Mouse (Mus musculus) neural tube, embryonic 15.5 days (tissue): ENCODE measurements around the gene Psmd1. TPM values are rescaled to one million over a fixed set of nuclear protein-coding genes. Genes with fewer than 3 reads are reported as not detected.

Experiments used
- ATAC-seq: fragments of 200-750 bp; cut with Nextera tagmentation; 2 replicates; pipeline ENCODE4 v1.8.0; 2017; ENCODE audit warnings: mild to moderate bottlenecking, moderate TSS enrichment, moderate library complexity; ENCODE audit not compliant: low FRiP score
- H3K27ac ChIP-seq: fragments of 300-500 bp; sonication (generic); replicated peaks from 2 replicates; pipeline ENCODE4 v1.5.1; 2015; ENCODE audit warnings: mild to moderate bottlenecking, inconsistent platforms
- H3K27me3 ChIP-seq: fragments of 300-500 bp; sonication (generic); replicated peaks from 2 replicates; pipeline ENCODE4 v1.6.1; 2015; ENCODE audit warnings: inconsistent platforms
- H3K36me3 ChIP-seq: fragments of 300-500 bp; sonication (generic); 2 replicates; pipeline ENCODE4 v1.6.1; 2015; ENCODE audit warnings: inconsistent platforms
- H3K4me1 ChIP-seq: fragments of 300-500 bp; sonication (generic); 2 replicates; pipeline ENCODE4 v1.6.1; 2015; ENCODE audit warnings: inconsistent platforms
- H3K4me2 ChIP-seq: fragments of 300-500 bp; sonication (generic); 2 replicates; pipeline ENCODE4 v1.6.1; 2015; ENCODE audit warnings: inconsistent platforms, mild to moderate bottlenecking, moderate library complexity
- H3K4me3 ChIP-seq: fragments of 300-500 bp; sonication (generic); replicated peaks from 2 replicates; pipeline ENCODE4 v1.5.1; 2015; ENCODE audit warnings: mild to moderate bottlenecking, inconsistent platforms
- H3K9ac ChIP-seq: fragments of 300-500 bp; sonication (generic); replicated peaks from 2 replicates; pipeline ENCODE4 v1.6.1; 2015; ENCODE audit warnings: mild to moderate bottlenecking, inconsistent platforms
- H3K9me3 ChIP-seq: fragments of 300-500 bp; sonication (generic); replicated peaks from 2 replicates; pipeline ENCODE4 v1.6.1; 2016; ENCODE audit warnings: inconsistent platforms
- WGBS: fragments of 180-500 bp; shearing (Covaris S2); methylation state at CpG from one replicate; pipeline ENCODE4 v1.1.7; 2015; ENCODE audit warnings: mixed read lengths; 5-methylcytosine and 5-hydroxymethylcytosine counted together
- polyA plus RNA-seq: library from polyadenylated mRNA; unstranded; fragments of >200 nt; fragmentation: Nextera tagmentation; extraction: Ambion mirVana; gene quantifications from 2 replicates; pipeline ENCODE4 v1.2.1, GENCODE M21; 2015

The Psmd1 gene
- polyA plus RNA-seq, 1 experiment from 2014 or later: 180 TPM

- H3K9ac ChIP-seq: no peak overlapping the region
- no peak overlapping the region for H3K27ac ChIP-seq
- ATAC-seq: no peak
- no peak overlapping the region for H3K4me2 ChIP-seq
- no peaks in the 10 kb centered on the region for H3K9me3 ChIP-seq
- no peak overlapping the region for H3K4me3 ChIP-seq
- no peaks in the 10 kb centered on the region for H3K4me1 ChIP-seq
- no peaks in the 10 kb centered on the region for H3K27me3 ChIP-seq
- WGBS: 82% methylated on average over 5 of the region's 5 CpGs
- H3K36me3 ChIP-seq: 0 out of 2 replicates have a peak, but pooled peaks cover 5% of the 10 kb centered on the region
Observed at GRCm38 (mm10) chr1:86147557-86147956, 83.4 kb downstream of the Psmd1 start.

GRCm38 (mm10) chr1:86148161-86148560, 84.0 kb downstream of the Psmd1 start:
- H3K4me1 ChIP-seq: no peaks in the 10 kb centered on the region
- no peak overlapping the region for H3K4me3 ChIP-seq
- ATAC-seq: no peak
- no peak overlapping the region for H3K4me2 ChIP-seq
- H3K9ac ChIP-seq: no peak overlapping the region
- H3K27ac ChIP-seq: no peak overlapping the region
- H3K36me3 ChIP-seq: no peaks in the 10 kb centered on the region
- no peaks in the 10 kb centered on the region for H3K9me3 ChIP-seq
- H3K27me3 ChIP-seq: no peaks in the 10 kb centered on the region
- WGBS: 76% methylated on average over 9 of the region's 9 CpGs

- 83% methylated on average over 6 of the region's 6 CpGs for WGBS
- Histone ChIP-seq H3K4me1 (peaks cover 16% of the 10 kb centered on the region), H3K27ac (no peak overlapping the region), H3K36me3 (no peaks in the 10 kb centered on the region), H3K27me3 (no peaks in the 10 kb centered on the region), H3K9me3 (no peaks in the 10 kb centered on the region), H3K4me2 (no peak overlapping the region), H3K9ac (no peak overlapping the region), H3K4me3 (no peak overlapping the region)
- no peak for ATAC-seq
Observed at GRCm38 (mm10) chr1:86150929-86151328, 86.7 kb downstream of the Psmd1 start.

GRCm38 (mm10) chr1:86151376-86151775, 87.2 kb downstream of the Psmd1 start:
- H3K9ac ChIP-seq: no peak overlapping the region
- ATAC-seq: no peak
- no peak overlapping the region for H3K4me2 ChIP-seq
- no peaks in the 10 kb centered on the region for H3K36me3 ChIP-seq
- H3K4me3 ChIP-seq: no peak overlapping the region
- 90% methylated on average over 7 of the region's 7 CpGs for WGBS
- no peak overlapping the region for H3K27ac ChIP-seq
- peaks cover 20% of the 10 kb centered on the region for H3K4me1 ChIP-seq
- no peaks in the 10 kb centered on the region for H3K9me3 ChIP-seq
- no peaks in the 10 kb centered on the region for H3K27me3 ChIP-seq

- Histone ChIP-seq H3K27ac (no peak overlapping the region), H3K36me3 (peaks cover under 1% of the 10 kb centered on the region; the same call in 1 of the 2 replicates), H3K4me1 (peaks cover 22% of the 10 kb centered on the region), H3K9me3 (no peaks in the 10 kb centered on the region), H3K27me3 (no peaks in the 10 kb centered on the region), H3K4me3 (no peak overlapping the region), H3K4me2 (no peak overlapping the region), H3K9ac (no peak overlapping the region)
- ATAC-seq: no peak
- WGBS: 89% methylated on average over 1 of the region's 1 CpGs
Observed at GRCm38 (mm10) chr1:86152618-86153017, 88.4 kb downstream of the Psmd1 start.

DNA sequence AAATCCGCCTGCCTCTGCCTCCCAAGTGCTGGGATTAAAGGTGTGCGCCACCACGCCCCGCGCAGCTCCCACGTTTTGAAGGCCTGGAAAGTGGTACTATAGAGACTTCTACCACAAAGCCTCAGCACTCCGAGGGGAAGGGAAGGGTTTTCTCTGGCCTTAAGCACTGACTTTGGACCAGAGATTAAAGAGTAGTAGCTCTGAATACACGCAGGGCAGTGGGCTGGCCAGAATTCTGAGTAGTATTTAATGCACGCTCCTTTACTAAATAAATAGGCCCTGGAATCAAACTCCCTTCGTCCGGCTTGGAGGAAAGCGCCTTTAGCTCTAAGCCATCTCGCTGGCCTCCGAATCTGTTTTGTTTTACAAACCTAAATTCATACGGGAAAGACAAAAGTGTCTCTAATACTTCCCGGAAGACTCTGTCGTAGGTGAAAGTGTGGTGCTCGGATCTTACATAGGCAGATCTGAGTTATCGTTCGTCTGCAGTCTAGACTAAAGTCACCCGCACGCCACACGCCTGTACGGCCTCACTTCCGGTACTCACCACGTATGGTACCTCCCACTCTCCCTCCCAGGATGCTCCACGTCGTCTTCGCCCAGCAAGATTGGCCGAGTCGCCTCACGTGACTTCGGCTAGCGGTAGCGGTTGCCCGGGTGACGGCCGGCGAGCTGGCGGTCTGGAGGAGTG, 90.1 kb downstream of the Psmd1 start, which contains the start of gene Armc9:
Gene Armc9 (plus strand): TSS at position 648 of the 691 bp plus-strand sequence.
- H3K27me3 ChIP-seq: no peaks in the 10 kb centered on the region
- WGBS: 3% methylated on average over 40 of the region's 40 CpGs
- peaks cover 8% of the 10 kb centered on the region for H3K36me3 ChIP-seq
- H3K9me3 ChIP-seq: no peaks in the 10 kb centered on the region
- H3K4me3 ChIP-seq: peak within 1 kb of the TSS; percentile 94
- peak within 1 kb of the TSS; percentile 85 for H3K9ac ChIP-seq
- peak; percentile 100 for ATAC-seq
- H3K27ac ChIP-seq: peak within 1 kb of the TSS; percentile 85
- H3K4me2 ChIP-seq: peak within 1 kb of the TSS; percentile 80
- peaks cover 22% of the 10 kb centered on the region for H3K4me1 ChIP-seq

DNA sequence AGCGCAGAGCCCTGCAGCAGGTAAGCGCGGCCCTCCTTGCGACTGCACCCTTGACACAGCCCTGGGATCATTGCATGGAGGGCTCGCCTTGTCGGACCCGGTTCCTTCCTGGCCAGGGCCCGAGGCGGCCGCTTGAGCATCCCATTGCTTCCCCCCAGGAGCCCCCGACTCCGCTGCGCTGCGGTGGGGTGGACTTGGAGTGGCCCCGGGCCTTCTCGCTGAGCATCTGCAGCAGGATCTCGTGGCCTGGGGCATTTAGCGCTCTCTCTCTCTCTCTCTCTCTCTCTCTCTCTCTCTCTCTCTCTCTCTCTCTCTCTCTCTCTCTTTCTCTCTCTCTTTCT, 90.6 kb downstream of the Psmd1 start:
- Histone ChIP-seq H3K4me1 (peaks cover 22% of the 10 kb centered on the region), H3K4me2 (peak overlapping the region; percentile 80), H3K36me3 (peaks cover 8% of the 10 kb centered on the region), H3K9ac (peak overlapping the region; percentile 85), H3K4me3 (peak overlapping the region; percentile 94), H3K27me3 (no peaks in the 10 kb centered on the region), H3K27ac (peak overlapping the region; percentile 69), H3K9me3 (no peaks in the 10 kb centered on the region)
- ATAC-seq: no peak; the same call in 1 of the 2 replicates
- WGBS: 0% methylated on average over 17 of the region's 18 CpGs

- Histone ChIP-seq H3K9me3 (no peaks in the 10 kb centered on the region), H3K4me1 (peaks cover 22% of the 10 kb centered on the region), H3K9ac (peak overlapping the region; percentile 85; the same call in 1 of the 2 replicates), H3K36me3 (peaks cover 20% of the 10 kb centered on the region), H3K4me3 (no peak overlapping the region), H3K4me2 (no peak overlapping the region; the same call in 1 of the 2 replicates), H3K27me3 (no peaks in the 10 kb centered on the region), H3K27ac (no peak overlapping the region)
- 83% methylated on average over 3 of the region's 3 CpGs for WGBS
- ATAC-seq: no peak
Observed at GRCm38 (mm10) chr1:86156075-86156474, 91.9 kb downstream of the Psmd1 start.

DNA sequence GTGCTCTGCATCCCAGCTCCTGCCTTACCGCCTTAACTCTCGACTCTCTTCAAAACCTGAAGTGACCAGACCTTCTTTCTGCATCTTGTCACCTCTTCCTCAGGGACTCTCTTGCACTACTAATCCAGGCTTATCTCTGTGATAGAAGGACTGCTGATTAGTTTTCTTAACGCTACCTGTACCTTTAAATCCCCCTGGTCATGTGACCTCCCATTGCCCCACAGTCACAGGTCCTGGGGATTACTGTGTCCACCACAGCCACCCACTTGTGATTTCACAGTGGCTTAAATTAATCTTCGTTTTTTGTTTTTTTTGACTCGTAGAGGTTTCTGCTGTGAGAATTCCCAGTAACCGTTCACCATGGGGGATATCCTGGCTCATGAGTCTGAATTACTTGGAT, 92.4 kb downstream of the Psmd1 start:
- WGBS: 95% methylated on average over 6 of the region's 6 CpGs

GRCm38 (mm10) chr1:86160059-86160458, 95.9 kb downstream of the Psmd1 start:
- Histone ChIP-seq H3K4me2 (no peak overlapping the region), H3K4me3 (no peak overlapping the region), H3K27ac (no peak overlapping the region), H3K27me3 (no peaks in the 10 kb centered on the region), H3K9ac (no peak overlapping the region), H3K9me3 (no peaks in the 10 kb centered on the region), H3K4me1 (peaks cover 15% of the 10 kb centered on the region), H3K36me3 (peaks cover 54% of the 10 kb centered on the region)
- WGBS: 97% methylated on average over 6 of the region's 6 CpGs
- ATAC-seq: no peak

More for the DNA sequence above, 92.4 kb downstream of the Psmd1 start:
- peaks cover 25% of the 10 kb centered on the region for H3K36me3 ChIP-seq
- no peak overlapping the region for H3K4me2 ChIP-seq
- H3K4me3 ChIP-seq: no peak overlapping the region
- H3K27ac ChIP-seq: no peak overlapping the region
- no peaks in the 10 kb centered on the region for H3K9me3 ChIP-seq
- no peak for ATAC-seq
- H3K4me1 ChIP-seq: peaks cover 22% of the 10 kb centered on the region
- H3K9ac ChIP-seq: no peak overlapping the region
- no peaks in the 10 kb centered on the region for H3K27me3 ChIP-seq

DNA sequence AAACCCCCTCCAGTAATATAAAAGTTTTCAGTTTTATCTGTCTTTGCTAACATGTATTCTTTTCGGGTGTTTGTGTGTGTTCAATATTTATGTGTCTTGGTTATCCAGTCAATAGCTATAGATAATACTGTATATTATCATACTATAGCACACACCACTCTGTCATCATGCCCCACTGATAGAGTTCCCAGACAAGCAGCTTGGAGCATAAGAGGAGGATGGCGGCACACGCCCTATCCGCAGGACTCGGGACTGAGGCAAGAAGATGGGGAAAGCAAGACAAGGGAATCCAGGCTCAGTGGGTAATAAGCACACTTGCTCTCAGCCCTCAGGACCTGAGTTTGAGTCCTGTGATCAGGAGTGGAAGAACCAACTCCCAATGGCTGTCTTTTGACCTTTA, 96.3 kb downstream of the Psmd1 start:
- Histone ChIP-seq H3K4me2 (no peak overlapping the region), H3K9ac (no peak overlapping the region), H3K27me3 (no peaks in the 10 kb centered on the region), H3K4me3 (no peak overlapping the region), H3K4me1 (peaks cover 10% of the 10 kb centered on the region), H3K27ac (no peak overlapping the region), H3K9me3 (no peaks in the 10 kb centered on the region), H3K36me3 (peaks cover 58% of the 10 kb centered on the region)
- no peak for ATAC-seq
- WGBS: 98% methylated on average over 5 of the region's 5 CpGs

DNA sequence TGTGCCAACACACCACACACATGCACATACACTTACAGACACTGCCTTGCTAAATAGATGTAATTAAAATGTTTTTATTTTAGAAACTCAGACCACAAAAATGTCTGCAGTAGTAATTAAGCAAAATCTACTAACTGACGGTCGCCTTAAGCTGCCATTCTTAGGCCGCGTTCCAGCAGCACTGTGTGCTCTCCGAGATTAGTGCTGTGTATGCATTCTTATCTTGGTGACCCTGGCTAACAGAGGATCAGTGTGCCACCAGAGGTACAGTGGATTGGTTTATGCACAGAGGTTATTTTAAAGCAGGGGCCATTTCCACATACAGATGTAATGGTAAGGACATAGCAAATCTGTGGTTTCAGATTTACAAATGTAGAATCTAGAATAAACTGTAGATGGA, 96.9 kb downstream of the Psmd1 start:
- H3K4me1 ChIP-seq: peaks cover 5% of the 10 kb centered on the region
- no peak for ATAC-seq
- no peak overlapping the region for H3K27ac ChIP-seq
- H3K36me3 ChIP-seq: peaks cover 63% of the 10 kb centered on the region
- no peaks in the 10 kb centered on the region for H3K27me3 ChIP-seq
- H3K9ac ChIP-seq: no peak overlapping the region
- 98% methylated on average over 5 of the region's 5 CpGs for WGBS
- H3K9me3 ChIP-seq: no peaks in the 10 kb centered on the region
- no peak overlapping the region for H3K4me3 ChIP-seq
- H3K4me2 ChIP-seq: no peak overlapping the region
